Mouse (Mus musculus) olfactory bulb, adult 2 months (tissue): Measurements from ENCODE around the gene Slc9a7.

ENCODE experiments used
- CTCF ChIP-seq: fragments of 200-500 bp; IDR thresholded peaks from 2 replicates; pipeline ENCODE4 v1.5.1; 2012; ENCODE audit warnings: low read depth, mild to moderate bottlenecking, low read length, moderate library complexity; ENCODE audit not compliant: insufficient read depth
- POLR2A ChIP-seq: fragments of 200-500 bp; IDR thresholded peaks from 2 replicates; pipeline ENCODE4 v1.6.1; 2012; ENCODE audit warnings: mild to moderate bottlenecking, low read depth, low read length, moderate library complexity; ENCODE audit not compliant: insufficient read depth

DNA sequence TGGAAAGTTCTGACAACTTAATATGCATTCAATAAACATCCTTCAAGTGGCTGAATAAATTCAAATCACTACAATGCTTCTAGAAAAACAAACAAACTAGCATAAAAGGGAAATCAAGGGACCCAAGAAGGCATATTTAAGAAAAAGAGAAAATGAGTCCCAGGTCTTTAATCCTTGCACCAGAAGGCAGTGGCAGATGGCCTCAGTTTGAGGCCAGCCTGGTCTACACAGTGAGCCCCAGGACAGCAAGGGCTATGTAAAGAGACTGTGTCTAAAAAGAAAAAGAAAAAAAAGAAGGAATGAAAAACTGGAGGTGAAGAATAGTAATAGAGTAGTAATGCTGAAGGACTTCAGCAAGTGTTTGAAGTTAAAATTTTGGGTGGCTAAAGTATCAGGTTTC is 162.7 kb downstream of the Slc9a7 start:
- no peak for TF ChIP-seq CTCF
- no peak for TF ChIP-seq POLR2A
